Mouse (Mus musculus) myocyte (in vitro differentiated cells): ENCODE results near the gene Bcar3. TPM values are rescaled to one million over a fixed set of nuclear protein-coding genes. Genes with fewer than 3 reads are reported as not detected.
"Not testable (repeated sequence)": the region's sequence is repeated elsewhere in the genome, so short reads cannot be mapped to it uniquely, and the experiment has no call there.

ENCODE experiments used
- H3K27me3 ChIP-seq: one replicate; pipeline ENCODE4 v1.6.1; 2011; ENCODE audit not compliant: control insufficient read depth, insufficient read depth, insufficient read length
- H3K36me3 ChIP-seq: one replicate; pipeline ENCODE4 v1.6.1; 2011; ENCODE audit not compliant: control insufficient read depth, insufficient read depth
- H3K4me2 ChIP-seq: one replicate; pipeline ENCODE4 v1.6.1; 2011; ENCODE audit warnings: low read depth, control low read depth
- H3K4me3 ChIP-seq: one replicate; pipeline ENCODE4 v1.5.1; 2011; ENCODE audit warnings: mild to moderate bottlenecking, control low read depth, moderate library complexity
- H3K79me2 ChIP-seq: one replicate; pipeline ENCODE4 v1.6.1; 2011; ENCODE audit not compliant: control insufficient read depth, insufficient read depth
- H3ac ChIP-seq: one replicate; pipeline ENCODE4 v1.6.1; 2011; ENCODE audit not compliant: control insufficient read depth, insufficient read length
- CEBPB ChIP-seq: IDR thresholded peaks from 2 replicates; pipeline ENCODE4 v1.6.1; 2011; ENCODE audit warnings: mild to moderate bottlenecking, moderate library complexity; ENCODE audit not compliant: poor library complexity, insufficient read depth, severe bottlenecking
- E2F4 ChIP-seq: IDR thresholded peaks from one replicate; pipeline ENCODE4 v1.6.1; 2011; ENCODE audit warnings: mild to moderate bottlenecking, control low read depth, moderate library complexity; ENCODE audit not compliant: insufficient read depth
- MAX ChIP-seq: IDR thresholded peaks from one replicate; pipeline ENCODE4 v1.6.1; 2011; ENCODE audit warnings: low read depth, mild to moderate bottlenecking, control low read depth
- MYOD1 ChIP-seq, 3 experiments: IDR thresholded peaks; one replicate each; pipeline ENCODE4 v1.6.1; 2011; ENCODE audit warnings: control low read depth in 2 of 3, low read depth in 2 of 3, mild to moderate bottlenecking in 2 of 3, moderate library complexity in 1 of 3; ENCODE audit not compliant: insufficient read length in 2 of 3, control insufficient read depth in 1 of 3
- MYOG ChIP-seq, 3 experiments: IDR thresholded peaks; one replicate each; pipeline ENCODE4 v1.6.1; 2011; ENCODE audit warnings: control low read depth in 2 of 3, low read depth in 2 of 3, mild to moderate bottlenecking in 2 of 3; ENCODE audit not compliant: insufficient read length in 2 of 3, control insufficient read depth in 1 of 3, insufficient read depth in 1 of 3
- POLR2A ChIP-seq: IDR thresholded peaks from one replicate; pipeline ENCODE4 v1.6.1; 2011; ENCODE audit warnings: low read depth, mild to moderate bottlenecking, control low read depth, moderate library complexity; ENCODE audit not compliant: insufficient read length
- POLR2AphosphoS2 ChIP-seq: IDR thresholded peaks from one replicate; pipeline ENCODE4 v1.6.1; 2011; ENCODE audit warnings: low read depth, control low read depth; ENCODE audit not compliant: insufficient read length
- REST ChIP-seq: IDR thresholded peaks from one replicate; pipeline ENCODE4 v1.6.1; 2011; ENCODE audit warnings: mild to moderate bottlenecking, control low read depth, moderate library complexity; ENCODE audit not compliant: insufficient read depth, insufficient read length
- SRF ChIP-seq: IDR thresholded peaks from one replicate; pipeline ENCODE4 v1.6.1; 2011; ENCODE audit warnings: low read depth; ENCODE audit not compliant: control insufficient read depth, insufficient read length
- TCF12 ChIP-seq: IDR thresholded peaks from one replicate; pipeline ENCODE4 v1.6.1; 2011; ENCODE audit warnings: mild to moderate bottlenecking, control low read depth; ENCODE audit not compliant: poor library complexity, insufficient read depth, severe bottlenecking
- TCF3 ChIP-seq: IDR thresholded peaks from one replicate; pipeline ENCODE4 v1.6.1; 2011; ENCODE audit warnings: low read depth, control low read depth; ENCODE audit not compliant: insufficient read length
- USF1 ChIP-seq: IDR thresholded peaks from one replicate; pipeline ENCODE4 v1.6.1; 2011; ENCODE audit warnings: low read depth, mild to moderate bottlenecking, control low read depth, moderate library complexity
- polyA plus RNA-seq: library from polyadenylated mRNA; unstranded; fragments of >200 nt; fragmentation: generic; extraction: Trizol; gene quantifications from one replicate; pipeline ENCODE4 v1.2.1, GENCODE M21; 2012; ENCODE audit warnings: missing spikeins

The Bcar3 gene
- polyA plus RNA-seq, 1 experiment, result 21.4 TPM

GRCm38 (mm10) chr3:122246406-122246805 is 47.5 kb upstream of the Bcar3 start:
- Histone ChIP-seq H3K4me2 (peak overlapping the region; percentile 75), H3ac (peak overlapping the region; percentile 92), H3K27me3 (no peaks in the 10 kb centered on the region), H3K4me3 (peak overlapping the region; percentile 37), H3K79me2 (peaks cover 46% of the 10 kb centered on the region), H3K36me3 (no peaks in the 10 kb centered on the region)
- no peak for TF ChIP-seq E2F4
- TF ChIP-seq POLR2A, result no peak
- TF ChIP-seq REST, result no peak
- no peak for TF ChIP-seq TCF3
- TF ChIP-seq TCF12, result no peak
- no peak for TF ChIP-seq USF1
- no peak for TF ChIP-seq MYOD1 (IDR thresholded peaks at IDR 0.05; ENCODE audit: control insufficient read depth in 1 of 3, insufficient read length in 2 of 3, low read depth in 2 of 3)
- TF ChIP-seq POLR2AphosphoS2, result no peak
- no peak for TF ChIP-seq MYOG (IDR thresholded peaks at IDR 0.05; ENCODE audit: control insufficient read depth in 1 of 3, insufficient read depth in 1 of 3, insufficient read length in 2 of 3, low read depth in 2 of 3)
- TF ChIP-seq SRF, result no peak

GRCm38 (mm10) chr3:122246986-122247767 is 46.8 kb upstream of the Bcar3 start:
- H3K36me3 ChIP-seq, result no peaks in the 10 kb centered on the region
- H3K4me3 ChIP-seq, result peak overlapping the region; percentile 37
- H3K4me2 ChIP-seq, result peak overlapping the region; percentile 75
- H3K79me2 ChIP-seq, result peaks cover 50% of the 10 kb centered on the region
- no peaks in the 10 kb centered on the region for H3K27me3 ChIP-seq
- no peak for TF ChIP-seq CEBPB
- no peak for TF ChIP-seq POLR2AphosphoS2
- TF ChIP-seq TCF12, result no peak
- no peak for TF ChIP-seq POLR2A
- no peak for TF ChIP-seq TCF3
- no peak overlapping the region for H3ac ChIP-seq

GRCm38 (mm10) chr3:122247768-122248100 is 46.2 kb upstream of the Bcar3 start:
- no peaks in the 10 kb centered on the region for H3K27me3 ChIP-seq
- no peak overlapping the region for H3ac ChIP-seq
- no peaks in the 10 kb centered on the region for H3K36me3 ChIP-seq
- TF ChIP-seq SRF, result no peak
- no peak for TF ChIP-seq TCF3
- no peak for TF ChIP-seq REST
- TF ChIP-seq POLR2AphosphoS2, result no peak
- no peak for TF ChIP-seq MYOD1 (IDR thresholded peaks at IDR 0.05; ENCODE audit: control insufficient read depth in 1 of 3, insufficient read length in 2 of 3, low read depth in 2 of 3)
- TF ChIP-seq E2F4, result no peak
- TF ChIP-seq POLR2A, result no peak
- no peak for TF ChIP-seq TCF12
- no peak for TF ChIP-seq USF1
- H3K4me2 ChIP-seq, result peak overlapping the region; percentile 75
- peaks cover 54% of the 10 kb centered on the region for H3K79me2 ChIP-seq
- peak overlapping the region; percentile 37 for H3K4me3 ChIP-seq

GRCm38 (mm10) chr3:122252466-122253253 is 41.3 kb upstream of the Bcar3 start:
- Histone ChIP-seq H3K27me3 (no peaks in the 10 kb centered on the region), H3K36me3 (no peaks in the 10 kb centered on the region), H3K4me2 (no peak overlapping the region), H3K79me2 (peaks cover 47% of the 10 kb centered on the region), H3ac (no peak overlapping the region), H3K4me3 (no peak overlapping the region)
- TF ChIP-seq MAX (no peak), CEBPB (no peak), MYOD1 (IDR thresholded peaks at IDR 0.05; ENCODE audit: control insufficient read depth in 1 of 3, insufficient read length in 2 of 3, low read depth in 2 of 3) (no peak)

DNA sequence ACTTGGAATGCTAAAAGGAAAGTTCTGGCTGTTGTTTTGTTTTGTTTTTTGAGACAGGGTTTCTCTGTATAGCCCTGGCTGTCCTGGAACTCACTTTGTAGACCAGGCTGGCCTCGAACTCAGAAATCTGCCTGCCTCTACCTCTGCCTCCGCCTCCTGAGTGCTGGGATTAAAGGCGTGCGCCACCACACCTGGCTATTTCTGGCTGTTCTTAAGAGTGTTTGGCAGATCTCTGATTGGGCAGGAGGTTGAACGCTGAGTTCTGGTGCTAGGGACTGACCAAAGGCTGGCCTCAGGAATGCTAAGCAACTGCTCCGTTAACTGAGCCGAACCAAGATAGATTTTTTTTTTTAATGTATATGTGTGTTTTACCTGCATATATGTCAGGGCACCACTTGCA is 39.9 kb upstream of the Bcar3 start:
- H3K36me3 ChIP-seq, H3ac ChIP-seq: not testable (repeated sequence)
- H3K79me2 ChIP-seq, result peaks cover 34% of the 10 kb centered on the region

More for the DNA sequence above, 39.9 kb upstream of the Bcar3 start:
- not testable (repeated sequence) for H3K4me2 ChIP-seq, H3K4me3 ChIP-seq, H3K27me3 ChIP-seq
